Mouse (Mus musculus): ENCODE measurements around the gene Fxyd7.
A peak's percentile ranks its signal among the peaks of the same experiment; 100 is the strongest.

Fxyd7 gene

GRCm38 (mm10) chr7:31076492-31076891, 25.2 kb upstream of the Fxyd7 start, which contains the start of gene Fxyd3:
TSS of gene Fxyd3 (minus strand) at chr7:31076704.
- DNase-seq (ENCODE audit: low spot score): no peak

- DNase-seq (ENCODE audit: low spot score): no peak
Measured at GRCm38 (mm10) chr7:31074713-31075069, 23.4 kb upstream of the Fxyd7 start.

GRCm38 (mm10) chr7:31074061-31074712, 22.9 kb upstream of the Fxyd7 start:
- no peak for DNase-seq (ENCODE audit: low spot score)

- no peak for DNase-seq (ENCODE audit: low spot score)
Measured at GRCm38 (mm10) chr7:31073546-31073945, 22.3 kb upstream of the Fxyd7 start.

- DNase-seq (ENCODE audit: low spot score): no peak
Measured at GRCm38 (mm10) chr7:31072326-31072725, 21.1 kb upstream of the Fxyd7 start.

GRCm38 (mm10) chr7:31070324-31070723, 19.1 kb upstream of the Fxyd7 start:
- DNase-seq (ENCODE audit: low spot score): no peak

GRCm38 (mm10) chr7:31069491-31069890, 18.2 kb upstream of the Fxyd7 start:
- DNase-seq (ENCODE audit: low spot score): no peak

GRCm38 (mm10) chr7:31067836-31068235, 16.6 kb upstream of the Fxyd7 start:
- no peak for DNase-seq (ENCODE audit: low spot score)

- DNase-seq (ENCODE audit: low spot score): no peak
Measured at GRCm38 (mm10) chr7:31063074-31063560, 11.8 kb upstream of the Fxyd7 start.

GRCm38 (mm10) chr7:31060621-31061010, 9.3 kb upstream of the Fxyd7 start:
- no peak for DNase-seq (ENCODE audit: low spot score)

GRCm38 (mm10) chr7:31059919-31060620, 8.8 kb upstream of the Fxyd7 start:
- no peak for DNase-seq (ENCODE audit: low spot score)

GRCm38 (mm10) chr7:31059108-31059507, 7.8 kb upstream of the Fxyd7 start, which contains the start of gene Lgi4:
TSS of gene Lgi4 (plus strand) at chr7:31059342.
- peak; percentile 80 for DNase-seq (ENCODE audit: low spot score)

GRCm38 (mm10) chr7:31058211-31058610, 6.9 kb upstream of the Fxyd7 start:
- no peak for DNase-seq (ENCODE audit: low spot score)

- no peak for DNase-seq (ENCODE audit: low spot score)
Measured at GRCm38 (mm10) chr7:31057730-31058129, 6.5 kb upstream of the Fxyd7 start.

- no peak for DNase-seq (ENCODE audit: low spot score)
Measured at GRCm38 (mm10) chr7:31057071-31057470, 5.8 kb upstream of the Fxyd7 start, which contains the start of gene Fxyd1. TSS of gene Fxyd1 (minus strand) at chr7:31057199.

- DNase-seq (ENCODE audit: low spot score): no peak
Measured at GRCm38 (mm10) chr7:31056448-31056847, 5.2 kb upstream of the Fxyd7 start.

GRCm38 (mm10) chr7:31055883-31056282, 4.6 kb upstream of the Fxyd7 start:
- DNase-seq (ENCODE audit: low spot score): no peak

- peak; percentile 58 for DNase-seq (ENCODE audit: low spot score)
Measured at GRCm38 (mm10) chr7:31055354-31055824, 4.1 kb upstream of the Fxyd7 start.

GRCm38 (mm10) chr7:31054661-31055320, 3.5 kb upstream of the Fxyd7 start:
- no peak for DNase-seq (ENCODE audit: low spot score)

GRCm38 (mm10) chr7:31053882-31054447, 2.7 kb upstream of the Fxyd7 start:
- no peak for DNase-seq (ENCODE audit: low spot score)

- no peak for DNase-seq (ENCODE audit: low spot score)
Measured at GRCm38 (mm10) chr7:31052636-31053434, 1.6 kb upstream of the Fxyd7 start.

- DNase-seq (ENCODE audit: low spot score): no peak
Measured at GRCm38 (mm10) chr7:31052251-31052635, 976 bp upstream of the Fxyd7 start.
